Mouse (Mus musculus): ENCODE data around the gene Pcsk1n. TPM values are rescaled to one million over a fixed set of nuclear protein-coding genes. Genes with fewer than 3 reads are reported as not detected.
"Not testable (repeated sequence)": the region's sequence is repeated elsewhere in the genome, so short reads cannot be mapped to it uniquely, and the experiment has no call there.

Gene Pcsk1n
- total and polyA plus RNA-seq, 2 experiments from 2014 or later: 161 to 561 TPM

DNA sequence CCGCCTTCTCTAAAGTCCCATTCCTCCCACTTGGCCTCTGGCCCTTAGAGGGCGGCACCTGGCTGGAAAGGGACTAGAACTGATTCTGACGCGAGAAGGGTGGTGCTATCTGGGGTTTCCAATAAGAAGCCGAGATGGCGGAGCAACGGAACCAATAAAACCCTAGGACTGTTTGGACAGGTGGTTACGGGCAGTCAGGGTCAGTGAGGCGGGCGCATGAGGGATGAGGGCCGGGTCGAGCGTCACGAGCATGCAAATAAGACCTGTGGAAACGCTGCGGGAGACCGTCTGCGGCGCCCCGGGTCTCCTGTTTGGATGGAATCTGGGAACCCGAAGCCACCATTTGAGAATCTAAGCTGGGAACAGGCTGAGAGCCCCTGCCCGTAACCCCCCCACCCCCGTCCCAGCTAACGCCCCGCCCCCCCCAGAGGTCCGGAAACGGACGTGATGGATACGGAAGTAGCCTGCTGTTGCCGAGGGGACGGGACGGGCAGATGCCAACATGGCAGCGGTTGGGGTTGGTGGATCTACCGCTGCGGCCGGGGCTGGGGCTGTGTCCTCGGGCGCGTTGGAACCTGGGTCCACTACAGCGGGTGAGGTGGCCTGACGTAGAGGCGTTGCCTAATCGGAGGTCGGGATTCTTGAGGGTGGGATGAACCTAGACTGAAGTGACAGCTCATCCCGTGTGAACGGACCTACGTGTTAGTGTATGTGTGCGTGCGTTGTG lies 35.6 kb upstream of the Pcsk1n start, which contains the start of gene Slc35a2:
Gene Slc35a2 (plus strand): TSS at position 188 of the 727 bp plus-strand sequence.
- H3K36me3 ChIP-seq (ENCODE audit: insufficient read depth, low read length): no peaks in the 10 kb centered on the region
- H3K27ac ChIP-seq (ENCODE audit: low read depth, low read length): peak within 1 kb of the TSS; percentile 82
- no peaks in the 10 kb centered on the region for H3K9me3 ChIP-seq (ENCODE audit: low read length)
- H3K4me3 ChIP-seq (ENCODE audit: low read depth, low read length): peak within 1 kb of the TSS; percentile 49
- no peaks in the 10 kb centered on the region for H3K4me1 ChIP-seq (ENCODE audit: insufficient read depth, low read length)
- DNase-seq (ENCODE audit: low spot score) (peak; percentile 93), ATAC-seq (ENCODE audit: low FRiP score) (peak; percentile 89)
- H3K9ac ChIP-seq (replicated peaks; ENCODE audit: low read length, poor library complexity, severe bottlenecking): peak within 1 kb of the TSS; percentile 50
- H3K4me2 ChIP-seq (ENCODE audit: low read depth, low read length, poor library complexity, severe bottlenecking): peak within 1 kb of the TSS; percentile 55
- TF ChIP-seq CTCF (IDR thresholded peaks at IDR 0.05): peak; percentile 54
- no peaks in the 10 kb centered on the region for H3K27me3 ChIP-seq (ENCODE audit: insufficient read depth, low read length)
- 17% methylated on average over 42 of the region's 49 CpGs for WGBS

GRCm38 (mm10) chrX:7898211-7898610 lies 21.4 kb upstream of the Pcsk1n start:
- no peak for TF ChIP-seq CTCF (IDR thresholded peaks at IDR 0.05)
- no peak for ATAC-seq (ENCODE audit: low FRiP score)
- H3K4me1 ChIP-seq (ENCODE audit: insufficient read depth, low read length): no peaks in the 10 kb centered on the region

GRCm38 (mm10) chrX:7898880-7899874 lies 20.4 kb upstream of the Pcsk1n start, which contains the start of the genes Pqbp1 and Timm17b:
Gene Pqbp1, minus strand, starts transcription at chrX:7899269.
Gene Timm17b, plus strand, starts transcription at chrX:7899357.
- Histone ChIP-seq H3K9me3 (ENCODE audit: low read length) (no peaks in the 10 kb centered on the region), H3K4me1 (ENCODE audit: insufficient read depth, low read length) (no peaks in the 10 kb centered on the region), H3K36me3 (ENCODE audit: insufficient read depth, low read length) (peaks cover 4% of the 10 kb centered on the region; the same call in 1 of the 2 replicates), H3K9ac (replicated peaks; ENCODE audit: low read length, poor library complexity, severe bottlenecking) (peak within 1 kb of the TSS; percentile 57), H3K27ac (ENCODE audit: low read depth, low read length) (peak within 1 kb of the TSS; percentile 83), H3K4me2 (ENCODE audit: low read depth, low read length, poor library complexity, severe bottlenecking) (peak within 1 kb of the TSS; percentile 50), H3K27me3 (ENCODE audit: insufficient read depth, low read length) (no peaks in the 10 kb centered on the region), H3K4me3 (ENCODE audit: low read depth, low read length) (peak within 1 kb of the TSS; percentile 51)
- no peak for TF ChIP-seq CTCF (IDR thresholded peaks at IDR 0.05)
- ATAC-seq (ENCODE audit: low FRiP score): peak; percentile 98
- WGBS: 19% methylated on average over 60 of the region's 62 CpGs
- DNase-seq (ENCODE audit: low spot score): peak; percentile 97

More at GRCm38 (mm10) chrX:7898211-7898610, 21.4 kb upstream of the Pcsk1n start:
- Histone ChIP-seq H3K9me3 (ENCODE audit: low read length) (no peaks in the 10 kb centered on the region), H3K4me2 (ENCODE audit: low read depth, low read length, poor library complexity, severe bottlenecking) (peak overlapping the region; percentile 50), H3K4me3 (ENCODE audit: low read depth, low read length) (peak overlapping the region; percentile 51), H3K36me3 (ENCODE audit: insufficient read depth, low read length) (peaks cover 4% of the 10 kb centered on the region; the same call in 1 of the 2 replicates), H3K9ac (replicated peaks; ENCODE audit: low read length, poor library complexity, severe bottlenecking) (peak overlapping the region; percentile 57), H3K27ac (ENCODE audit: low read depth, low read length) (peak overlapping the region; percentile 83), H3K27me3 (ENCODE audit: insufficient read depth, low read length) (no peaks in the 10 kb centered on the region)
- 26% methylated on average over 13 of the region's 13 CpGs for WGBS
- no peak for DNase-seq (ENCODE audit: low spot score)

DNA sequence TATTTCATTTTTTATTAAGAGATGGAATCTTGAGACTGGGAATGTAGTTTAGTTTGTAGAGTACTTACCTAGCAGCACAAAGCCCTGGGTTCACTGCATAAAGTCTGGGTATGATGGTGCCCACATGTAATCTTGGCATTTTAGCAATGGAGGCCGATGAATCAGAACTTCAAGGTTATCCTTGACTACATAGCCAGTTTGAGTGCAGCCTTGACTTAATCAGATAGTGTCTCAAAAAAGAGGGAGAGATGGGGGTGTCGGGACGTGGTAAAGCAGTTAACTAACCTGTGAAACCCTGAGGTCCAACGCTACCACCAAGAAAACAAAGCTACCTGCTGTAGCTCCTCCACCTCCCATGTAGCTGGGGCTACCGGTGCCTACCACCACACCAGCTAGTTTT lies 15.2 kb upstream of the Pcsk1n start:
- Histone ChIP-seq H3K9ac (replicated peaks; ENCODE audit: low read length, poor library complexity, severe bottlenecking) (no peak overlapping the region), H3K4me2 (ENCODE audit: low read depth, low read length, poor library complexity, severe bottlenecking) (no peak overlapping the region), H3K36me3 (ENCODE audit: insufficient read depth, low read length) (no peaks in the 10 kb centered on the region), H3K27ac (ENCODE audit: low read depth, low read length) (no peak overlapping the region), H3K9me3 (ENCODE audit: low read length) (no peaks in the 10 kb centered on the region), H3K27me3 (ENCODE audit: insufficient read depth, low read length) (no peaks in the 10 kb centered on the region), H3K4me3 (ENCODE audit: low read depth, low read length) (no peak overlapping the region), H3K4me1 (ENCODE audit: insufficient read depth, low read length) (no peaks in the 10 kb centered on the region)
- no peak for ATAC-seq (ENCODE audit: low FRiP score)
- DNase-seq (ENCODE audit: low spot score): no peak
- 90% methylated on average over 5 of the region's 5 CpGs for WGBS
- TF ChIP-seq CTCF (IDR thresholded peaks at IDR 0.05): no peak

- no peaks in the 10 kb centered on the region for H3K9me3 ChIP-seq (ENCODE audit: low read length)
- H3K27me3 ChIP-seq (ENCODE audit: insufficient read depth, low read length): no peaks in the 10 kb centered on the region
- no peaks in the 10 kb centered on the region for H3K4me1 ChIP-seq (ENCODE audit: insufficient read depth, low read length)
- no peak for TF ChIP-seq CTCF (IDR thresholded peaks at IDR 0.05)
- DNase-seq (ENCODE audit: low spot score) (no peak), ATAC-seq (ENCODE audit: low FRiP score) (no peak)
- no peak within 1 kb of the TSS for H3K4me2 ChIP-seq (ENCODE audit: low read depth, low read length, poor library complexity, severe bottlenecking)
- no peak within 1 kb of the TSS for H3K4me3 ChIP-seq (ENCODE audit: low read depth, low read length)
- H3K27ac ChIP-seq (ENCODE audit: low read depth, low read length): no peak within 1 kb of the TSS
- no peaks in the 10 kb centered on the region for H3K36me3 ChIP-seq (ENCODE audit: insufficient read depth, low read length)
- 91% methylated on average over 5 of the region's 5 CpGs for WGBS
- H3K9ac ChIP-seq (replicated peaks; ENCODE audit: low read length, poor library complexity, severe bottlenecking): no peak within 1 kb of the TSS
These were observed 11.9 kb upstream of the Pcsk1n start, which contains the start of gene Gm10491 for GRCm38 (mm10) chrX:7907735-7908134. Gene Gm10491, minus strand, starts transcription at chrX:7907835.

DNA sequence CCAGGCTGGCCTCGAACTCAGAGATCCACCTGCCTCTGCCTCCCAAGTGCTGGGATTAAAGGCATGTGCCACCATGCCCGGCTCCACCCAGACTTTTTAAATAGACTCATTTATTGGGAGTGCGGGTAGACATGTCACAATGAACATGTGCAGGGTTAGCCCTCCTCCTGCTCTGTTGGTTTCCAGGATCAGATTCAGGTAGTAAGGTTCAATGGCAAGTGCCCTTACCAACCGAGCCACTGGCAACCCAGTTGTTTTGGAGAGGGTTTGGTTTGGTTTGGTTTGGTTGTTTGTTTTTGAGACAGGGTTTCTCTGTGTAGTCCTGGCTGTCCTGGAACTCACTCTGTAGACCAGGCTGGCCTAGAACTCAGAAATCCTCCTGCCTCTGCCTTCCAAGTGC lies 10.4 kb upstream of the Pcsk1n start, which contains the start of gene Gm10490:
Gene Gm10490 (plus strand): TSS at position 301 of the 400 bp plus-strand sequence.
- H3K4me1 ChIP-seq (ENCODE audit: insufficient read depth, low read length); H3K4me2 ChIP-seq (ENCODE audit: low read depth, low read length, poor library complexity, severe bottlenecking); ATAC-seq (ENCODE audit: low FRiP score); H3K4me3 ChIP-seq (ENCODE audit: low read depth, low read length); DNase-seq (ENCODE audit: low spot score); H3K36me3 ChIP-seq (ENCODE audit: insufficient read depth, low read length); H3K27me3 ChIP-seq (ENCODE audit: insufficient read depth, low read length); H3K9me3 ChIP-seq (ENCODE audit: low read length); H3K9ac ChIP-seq (replicated peaks; ENCODE audit: low read length, poor library complexity, severe bottlenecking); H3K27ac ChIP-seq (ENCODE audit: low read depth, low read length): not testable (repeated sequence)
- 94% methylated on average over 4 of the region's 4 CpGs for WGBS
